Mouse (Mus musculus): ENCODE measurements at regions not wholly inside any gene's neighbourhood (a gene's known extent, or its start where the extent isn't known, plus 50 kb on each side); places are given as distances from the start of the nearest gene placed in this dataset.

GRCm38 (mm10) chr13:38878718-38879669 is 81.7 kb downstream of the Slc35b3 start:
- no peak for DNase-seq (ENCODE audit: low spot score)

DNA sequence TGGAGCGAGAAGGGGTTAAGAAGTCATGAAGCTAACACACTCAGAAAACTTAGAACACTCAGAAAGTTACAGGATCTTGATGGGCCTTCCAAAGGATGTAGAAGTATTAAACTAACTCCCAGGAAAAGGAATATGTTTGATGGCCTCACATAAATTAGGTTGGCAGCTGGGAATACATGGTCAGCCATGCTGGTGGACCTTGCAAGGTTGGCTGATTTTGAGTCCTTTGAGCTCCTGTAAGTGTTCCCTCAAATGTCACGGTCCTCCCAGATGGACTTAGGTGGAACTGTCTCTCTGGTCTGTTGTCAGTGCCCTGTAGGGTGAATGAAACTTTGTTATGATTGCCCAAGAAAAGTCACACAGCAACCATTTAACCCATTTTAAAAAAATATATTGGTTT is 84.8 kb downstream of the Slc35b3 start:
- DNase-seq (ENCODE audit: low spot score) = no peak

- no peak for DNase-seq (ENCODE audit: low spot score)
These were observed 96.7 kb downstream of the Slc35b3 start for GRCm38 (mm10) chr13:38864002-38864401.

GRCm38 (mm10) chr13:38855742-38856141 is 104.9 kb downstream of the Slc35b3 start:
- DNase-seq (ENCODE audit: low spot score) = peak; percentile 20

DNA sequence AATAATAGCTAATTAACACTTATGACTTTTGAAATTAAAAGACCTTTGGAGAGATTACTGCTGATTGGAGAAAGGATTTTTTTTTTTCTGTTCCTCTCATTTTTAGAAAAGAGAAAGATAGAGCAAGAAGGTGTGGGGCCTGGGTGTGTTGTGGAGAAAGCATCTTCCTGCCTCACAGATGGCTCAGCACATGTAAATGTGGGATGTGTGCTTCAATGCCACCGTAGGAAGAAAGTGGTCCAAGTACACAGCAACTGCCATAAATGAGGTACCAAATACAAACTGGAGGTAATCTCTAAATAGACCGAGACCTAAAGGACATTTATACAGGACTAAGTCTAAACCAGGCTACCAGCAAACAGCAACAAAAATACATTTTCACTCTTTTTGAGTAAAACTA is 105.7 kb downstream of the Slc35b3 start:
- DNase-seq (ENCODE audit: low spot score) = no peak

DNA sequence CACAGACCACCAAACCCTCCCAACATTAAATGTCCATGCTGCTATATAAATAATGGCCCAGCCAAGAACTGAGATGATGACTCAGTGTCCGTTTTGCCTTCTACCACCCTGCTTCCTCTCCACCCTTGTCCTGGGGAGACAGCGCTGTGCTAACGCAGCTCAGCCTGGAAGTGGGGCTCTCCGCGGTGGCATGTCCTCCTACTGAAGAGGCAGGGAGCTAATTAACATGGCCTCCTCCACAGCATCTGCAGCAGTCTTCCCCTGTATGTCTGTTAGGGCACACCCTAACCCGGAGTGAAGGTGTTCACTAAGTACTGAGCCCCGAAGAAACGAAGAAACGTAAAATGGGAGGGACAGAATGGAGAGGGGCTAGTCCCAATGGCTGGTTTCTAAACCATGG is 107.8 kb downstream of the Slc35b3 start:
- DNase-seq (ENCODE audit: low spot score) = no peak

- DNase-seq (ENCODE audit: low spot score) = no peak
These were observed 108.9 kb downstream of the Slc35b3 start for GRCm38 (mm10) chr13:38851820-38852219.

DNA sequence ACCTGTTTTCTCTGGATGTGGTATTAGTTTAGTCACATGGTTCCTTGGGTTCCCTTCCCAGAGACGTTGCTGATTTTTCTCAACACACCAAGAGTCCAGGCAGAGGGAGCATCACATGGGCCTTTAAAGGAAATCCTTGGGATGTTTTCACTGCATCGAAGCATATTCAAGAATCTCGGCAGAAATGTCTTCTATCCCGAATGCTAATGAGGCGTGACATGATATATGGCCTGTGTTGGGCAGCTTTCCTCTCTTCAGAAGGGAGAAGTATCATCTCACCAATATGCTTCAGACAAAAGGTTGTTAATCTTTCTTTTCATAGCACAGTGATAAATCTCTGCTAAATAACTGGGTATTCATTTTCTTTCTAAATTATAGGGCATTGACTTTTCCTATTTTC is 122.4 kb downstream of the Slc35b3 start:
- DNase-seq (ENCODE audit: low spot score) = no peak

DNA sequence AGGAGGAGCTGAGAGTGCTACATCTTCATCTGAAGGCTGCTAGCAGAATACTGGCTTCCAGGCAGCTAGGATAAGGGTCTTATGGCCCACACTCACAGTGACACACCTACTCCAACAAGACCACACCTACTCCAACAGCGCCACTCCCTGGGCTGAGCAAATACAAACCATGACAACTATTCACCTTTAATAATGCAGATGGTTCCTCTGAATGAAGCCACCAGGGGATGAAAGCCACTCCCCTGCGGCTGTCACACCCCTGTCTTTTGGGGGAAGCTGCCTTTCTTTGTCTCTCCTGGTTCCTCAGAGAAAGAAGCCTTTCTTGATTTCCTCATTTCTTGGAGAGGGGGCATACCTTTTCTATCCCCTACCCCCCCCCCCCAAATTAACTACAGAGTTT is 135.0 kb downstream of the Slc35b3 start:
- no peak for DNase-seq (ENCODE audit: low spot score)

DNA sequence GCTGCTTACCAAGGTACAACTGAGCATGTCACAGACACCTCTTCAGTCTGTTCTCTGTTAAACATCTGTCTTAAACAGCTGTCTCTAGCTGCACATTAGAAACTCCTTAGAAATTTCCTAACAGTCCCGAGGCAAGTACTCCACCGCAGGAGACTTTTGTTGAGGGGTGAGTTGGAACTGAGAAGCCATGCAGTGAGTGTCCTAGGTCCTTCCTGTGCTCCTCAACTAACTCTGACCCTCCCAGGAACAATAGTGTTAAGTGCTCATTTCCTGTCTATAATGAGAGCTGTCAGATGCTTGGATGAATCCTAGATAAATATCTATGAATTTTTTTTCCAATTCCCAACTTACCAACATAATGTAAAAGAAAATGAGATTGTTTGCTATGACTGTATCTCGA is 141.1 kb downstream of the Slc35b3 start:
- DNase-seq (ENCODE audit: low spot score) = no peak

- no peak for DNase-seq (ENCODE audit: low spot score)
These were observed 141.9 kb downstream of the Slc35b3 start for GRCm38 (mm10) chr13:38818781-38819180.

DNA sequence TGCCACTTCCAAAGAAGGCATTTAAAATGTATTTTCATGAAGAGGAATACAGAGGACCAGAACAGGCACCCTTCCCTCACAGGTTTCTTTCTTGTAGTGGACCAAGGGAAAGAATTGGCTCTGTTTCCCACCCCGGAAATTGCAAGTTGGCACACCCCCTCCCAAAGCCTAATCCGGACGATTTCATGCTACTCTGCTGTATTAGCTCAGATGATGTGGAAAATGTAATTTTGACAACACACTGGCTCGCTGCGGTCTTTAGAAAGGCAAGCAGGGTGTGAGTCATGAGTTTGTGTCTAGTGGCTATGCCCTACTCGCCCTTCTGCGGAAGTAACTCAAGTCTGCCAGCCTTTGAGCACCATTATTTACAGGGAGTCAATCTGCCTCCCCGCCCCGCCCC is 144.4 kb downstream of the Slc35b3 start:
- no peak for DNase-seq (ENCODE audit: low spot score)

DNA sequence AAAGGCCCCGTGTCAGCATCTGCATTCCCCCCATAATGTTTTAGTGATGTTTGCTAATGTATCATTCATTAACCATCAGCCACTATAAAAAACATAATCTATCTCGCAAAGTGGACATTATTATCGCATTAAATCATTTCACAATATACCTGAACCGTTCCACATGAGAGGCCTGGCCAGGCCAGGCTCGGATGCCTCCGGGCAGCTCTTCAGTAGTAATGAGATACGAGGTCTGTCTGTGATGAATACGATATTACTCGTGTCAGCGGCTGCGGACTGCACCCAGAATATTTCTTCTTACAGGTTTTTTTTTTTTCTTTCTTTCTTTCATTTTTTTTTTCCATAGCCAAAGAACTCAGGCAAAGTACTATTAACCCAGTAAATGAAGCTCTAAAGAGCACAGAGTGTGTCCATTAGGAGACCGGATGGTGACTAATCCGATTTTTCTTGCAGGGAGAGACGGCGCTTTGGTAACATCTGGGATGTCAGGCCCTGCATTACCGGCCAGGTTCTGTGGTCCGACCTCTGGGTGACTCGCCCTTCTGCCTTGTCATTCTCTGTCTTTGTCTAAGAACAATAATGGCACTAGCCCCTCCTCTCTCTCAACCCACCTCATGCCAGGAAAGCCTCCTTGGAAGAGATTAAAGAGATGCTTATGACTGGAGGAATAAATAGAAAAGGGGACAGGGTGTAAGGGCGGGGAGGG is 145.5 kb downstream of the Slc35b3 start:
- DNase-seq (ENCODE audit: low spot score) = no peak

DNA sequence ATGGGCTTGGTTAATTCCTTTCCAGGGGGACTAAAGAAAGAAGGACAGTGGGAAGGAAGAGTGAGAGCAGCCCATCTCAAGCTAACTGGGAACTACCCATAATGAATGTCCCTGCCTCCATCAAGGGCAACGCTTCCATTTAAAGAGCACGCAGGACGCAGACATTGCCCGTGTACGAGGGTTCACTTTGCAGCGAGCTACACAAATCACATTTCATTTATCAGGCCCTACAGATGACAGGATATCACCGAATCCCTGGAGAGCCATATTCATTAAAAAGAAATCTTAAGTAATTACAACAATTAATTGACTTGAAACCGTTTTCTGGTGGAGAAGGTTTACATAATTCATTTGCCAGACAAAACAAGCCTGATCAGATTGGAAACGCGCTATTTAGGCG is 139.7 kb upstream of the Eef1e1 start:
- no peak for DNase-seq (ENCODE audit: low spot score)

DNA sequence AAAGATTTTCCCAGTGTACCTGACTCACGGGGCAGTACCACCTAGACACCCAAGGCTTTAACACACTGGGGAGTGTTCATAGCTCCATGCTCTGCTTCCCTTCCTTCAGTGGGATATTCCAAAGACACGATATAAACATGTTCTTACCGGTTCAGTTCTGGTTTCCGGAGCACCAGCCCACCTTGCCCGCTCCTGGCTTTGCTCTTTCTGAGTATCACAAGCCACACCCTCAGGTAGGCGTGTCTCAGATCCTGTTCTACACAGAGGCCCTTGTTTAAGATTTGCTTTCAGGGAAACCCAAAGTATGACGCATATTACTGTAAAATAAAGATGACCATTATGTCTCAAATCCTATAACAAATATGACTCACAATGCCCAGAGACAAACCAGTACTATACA is 134.6 kb upstream of the Eef1e1 start:
- no peak for DNase-seq (ENCODE audit: low spot score)

DNA sequence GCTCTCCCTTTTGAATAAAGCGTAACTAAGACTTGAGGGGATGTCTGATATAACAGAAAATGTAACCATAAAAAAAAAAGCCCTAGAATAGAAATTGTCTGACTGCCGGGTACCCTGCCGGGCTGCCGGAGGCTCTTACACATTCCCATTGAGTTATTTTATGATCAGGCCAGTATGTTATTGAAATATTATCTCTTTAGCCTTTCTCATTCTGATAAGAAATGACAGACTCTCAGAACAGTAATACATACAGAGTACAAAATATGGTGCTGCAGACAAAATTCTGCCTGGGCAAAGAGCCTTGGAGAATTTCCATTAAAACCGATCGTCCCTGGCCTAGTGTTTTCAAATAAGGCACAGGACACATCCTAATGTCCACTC is 121.8 kb upstream of the Eef1e1 start:
- DNase-seq (ENCODE audit: low spot score) = no peak

DNA sequence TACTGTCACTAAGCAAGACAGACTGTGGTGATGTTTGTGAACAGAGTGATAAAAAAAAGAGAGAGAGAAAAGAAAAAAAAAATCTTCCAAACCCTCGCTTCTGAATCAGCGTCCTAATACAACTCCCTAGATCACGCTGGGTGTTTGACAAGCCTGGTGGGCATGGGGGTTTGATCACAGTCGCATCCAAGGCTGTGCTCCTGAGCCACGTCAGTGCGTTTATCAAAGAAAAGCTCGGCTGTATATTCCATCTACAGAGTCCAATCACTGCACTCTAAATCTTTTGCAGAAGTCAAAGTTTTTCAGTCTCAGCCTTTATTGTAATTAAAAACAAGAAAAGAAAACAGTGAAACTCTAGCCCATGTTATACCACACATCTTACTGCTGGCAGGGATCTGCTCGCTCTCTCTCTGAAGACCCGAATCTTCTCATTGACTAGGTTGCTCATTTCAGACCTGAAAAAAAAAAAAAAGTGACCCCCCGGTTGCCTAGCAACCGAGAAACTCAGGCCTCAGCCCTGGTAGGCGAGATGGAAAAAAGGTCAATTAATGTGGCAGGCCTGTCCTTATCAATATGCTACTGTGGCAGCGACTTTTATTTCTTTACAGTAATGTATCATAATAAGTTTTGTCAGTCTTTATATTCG is 121.2 kb upstream of the Eef1e1 start:
- DNase-seq (ENCODE audit: low spot score) = no peak

GRCm38 (mm10) chr13:38776546-38776945 is 117.7 kb upstream of the Eef1e1 start:
- no peak for DNase-seq (ENCODE audit: low spot score)

DNA sequence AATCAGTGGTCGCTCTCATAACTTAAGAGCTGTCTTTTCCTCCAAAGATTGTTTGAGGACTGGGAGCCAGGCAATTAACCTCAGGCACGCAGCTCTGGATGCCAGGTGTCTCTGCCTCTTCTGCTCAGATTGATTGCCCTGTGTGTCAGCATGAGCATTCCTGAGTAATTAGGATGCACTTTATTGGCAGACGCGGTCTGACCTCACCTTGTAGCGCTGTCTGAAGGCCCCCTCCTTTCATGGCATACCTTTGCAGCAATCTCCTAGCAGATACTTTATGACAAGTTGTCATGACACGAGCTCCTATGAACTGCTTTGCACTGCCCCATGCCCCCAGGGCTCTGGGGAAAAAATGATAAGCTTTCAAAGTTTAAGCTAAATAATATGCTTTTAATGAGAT is 114.1 kb upstream of the Eef1e1 start:
- DNase-seq (ENCODE audit: low spot score) = no peak

- peak; percentile 27 for DNase-seq (ENCODE audit: low spot score)
These were observed 107.3 kb upstream of the Eef1e1 start for GRCm38 (mm10) chr13:38766133-38766532.

DNA sequence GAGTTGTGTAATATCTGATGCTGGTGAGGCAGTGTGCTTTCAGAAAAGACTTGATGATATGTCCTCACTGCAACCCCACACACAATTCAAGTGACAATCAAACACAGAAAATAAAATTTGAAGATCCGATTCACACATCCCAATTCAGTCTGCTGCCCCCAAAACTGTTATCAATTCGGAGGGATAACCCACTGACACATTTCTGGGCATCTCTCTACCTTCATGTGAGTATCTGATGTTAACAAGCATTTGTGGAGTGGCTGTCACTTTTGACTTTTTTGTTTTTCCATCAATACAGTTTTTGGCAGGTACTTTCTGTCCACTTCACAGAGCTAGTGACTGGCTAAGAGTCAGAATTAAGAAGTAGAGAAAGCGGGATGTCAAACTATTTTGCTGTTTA is 101.4 kb upstream of the Eef1e1 start:
- DNase-seq (ENCODE audit: low spot score) = no peak

DNA sequence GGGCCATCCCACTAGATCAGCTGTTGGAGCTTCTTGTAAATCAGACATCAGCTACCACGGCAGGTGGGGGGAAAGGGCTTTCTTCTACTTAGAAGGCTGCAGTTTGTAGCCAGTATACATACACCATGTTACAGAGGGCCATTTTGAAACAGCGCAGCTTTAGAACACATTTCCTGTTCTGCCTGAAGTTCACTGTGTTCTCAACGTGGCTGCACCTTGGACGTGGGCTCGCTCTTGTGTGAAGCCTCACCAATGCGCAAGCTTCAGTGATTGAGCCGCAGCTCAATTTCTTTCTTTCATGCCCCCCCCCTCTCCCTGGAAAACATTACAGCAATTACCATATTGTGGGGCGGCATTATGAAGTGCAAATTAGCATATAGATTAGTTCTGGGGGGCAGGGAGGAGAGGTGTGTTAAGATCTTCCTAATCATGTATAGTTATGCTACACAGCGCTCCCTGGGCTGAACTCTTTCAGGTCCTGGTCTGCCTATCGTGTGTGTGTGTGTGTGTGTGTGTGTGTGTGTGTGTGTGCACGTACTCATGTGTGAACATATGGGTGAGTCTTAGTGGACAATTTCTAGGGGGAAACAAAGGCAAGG is 97.9 kb upstream of the Eef1e1 start:
- no peak for DNase-seq (ENCODE audit: low spot score)

- no peak for DNase-seq (ENCODE audit: low spot score)
These were observed 94.9 kb upstream of the Eef1e1 start for GRCm38 (mm10) chr13:38753722-38754121.

Data from adipocyte (in vitro differentiated cells).